Comparison of ENCODE assay signal across 11 mouse cellular contexts in genomic region chr11:5184250-5184649, GRCm38 (mm10). TPM values are rescaled to one million over a fixed set of nuclear protein-coding genes. Genes with fewer than 3 reads are reported as not detected.
A peak's percentile ranks its signal among the peaks of the same experiment; 100 is the strongest.
DNase-seq lines count a peak whose midpoint lies in the region; ATAC-seq lines count a peak whose summit lies in the region.
"Had no signal": no experiment of that assay in that cellular context is flagged by ENCODE, and none has a peak within 500 bp of the region (broad histone marks: within the 10 kb centered on the region; RNA-seq: fewer than 3 reads in every experiment).

No protein-coding gene starts in this region.

- no peak overlapping the region for H3K27ac ChIP-seq in forebrain, embryonic 11.5 days (ENCODE audit: low read depth, low read length)
- no peak overlapping the region for H3K27ac ChIP-seq in intestine, embryonic 16.5 days (ENCODE audit: low read length)
- H3K27ac ChIP-seq: liver, embryonic 15.5 days had no signal

- WGBS in forebrain, embryonic 11.5 days: 22% methylated on average over 9 of the region's 9 CpGs
- WGBS in intestine, embryonic 16.5 days: 34% methylated on average over 9 of the region's 9 CpGs

- H3K4me2 ChIP-seq in forebrain, embryonic 11.5 days (ENCODE audit: low read depth, low read length, severe bottlenecking): no peak overlapping the region
- no peak overlapping the region for H3K4me2 ChIP-seq in intestine, embryonic 16.5 days (ENCODE audit: low read depth, low read length)
- H3K4me2 ChIP-seq: liver, embryonic 15.5 days had no signal

- H3K9me3 ChIP-seq in forebrain, embryonic 11.5 days (ENCODE audit: control insufficient read depth, low read length): no peaks in the 10 kb centered on the region
- no peaks in the 10 kb centered on the region for H3K9me3 ChIP-seq in intestine, embryonic 16.5 days (ENCODE audit: control insufficient read depth, low read length)
- H3K9me3 ChIP-seq: liver, embryonic 15.5 days had no signal

- H3K4me3 ChIP-seq in forebrain, embryonic 11.5 days (ENCODE audit: low read depth, low read length): no peak overlapping the region
- H3K4me3 ChIP-seq in intestine, embryonic 16.5 days (ENCODE audit: low read length): no peak overlapping the region
- H3K4me3 ChIP-seq: liver, embryonic 15.5 days had no signal

- H3K27me3 ChIP-seq in forebrain, embryonic 11.5 days (ENCODE audit: control insufficient read depth, insufficient read depth, low read length): no peaks in the 10 kb centered on the region
- H3K27me3 ChIP-seq in intestine, embryonic 16.5 days (replicated peaks; ENCODE audit: control insufficient read depth, insufficient read depth, low read length): no peaks in the 10 kb centered on the region
- H3K27me3 ChIP-seq: liver, embryonic 15.5 days had no signal

- no peak overlapping the region for H3K9ac ChIP-seq in forebrain, embryonic 11.5 days (ENCODE audit: low read length)
- no peak overlapping the region for H3K9ac ChIP-seq in intestine, embryonic 16.5 days (ENCODE audit: low read depth, low read length)
- H3K9ac ChIP-seq: liver, embryonic 15.5 days had no signal

- H3K36me3 ChIP-seq in forebrain, embryonic 11.5 days (ENCODE audit: control insufficient read depth, insufficient read depth, low read length): no peaks in the 10 kb centered on the region
- H3K36me3 ChIP-seq in intestine, embryonic 16.5 days (ENCODE audit: control insufficient read depth, insufficient read depth, low read length): no peaks in the 10 kb centered on the region
- H3K36me3 ChIP-seq: liver, embryonic 15.5 days had no signal

- 0 out of 2 replicates have a peak, but pooled peaks have one; percentile 15 for ATAC-seq in forebrain, embryonic 11.5 days (replicated peaks; ENCODE audit: low FRiP score)
- peak; percentile 30; the same call in 1 of the 2 replicates for ATAC-seq in intestine, embryonic 16.5 days

- H3K4me1 ChIP-seq in forebrain, embryonic 11.5 days (replicated peaks; ENCODE audit: control insufficient read depth, insufficient read depth, low read length): peaks cover 6% of the 10 kb centered on the region; the same call in 1 of the 2 replicates
- peaks cover 8% of the 10 kb centered on the region; the same call in 1 of the 2 replicates for H3K4me1 ChIP-seq in intestine, embryonic 16.5 days (ENCODE audit: control insufficient read depth, insufficient read depth, low read length)
- H3K4me1 ChIP-seq: liver, embryonic 15.5 days had no signal

- DNase-seq in thymus, postnatal 14 days: peak; percentile 43
- DNase-seq in thymus, postnatal 0 days (ENCODE audit: low spot score): no peak
- peak; percentile 69 for DNase-seq in forebrain, embryonic 11.5 days (ENCODE audit: low spot score)
- DNase-seq in liver: no peak
- DNase-seq in left cerebral cortex, adult 11 months (ENCODE audit: low spot score): no peak
- DNase-seq in urinary bladder, postnatal 10 days (ENCODE audit: low spot score): no peak
- DNase-seq: heart, adult 11 months; kidney, adult 2 months; right cerebral cortex, postnatal 4 days had no signal

RNA-seq across cellular contexts. Expression of gene Emid1, which starts 32.2 kb away (rescaled TPM):
- polyA plus RNA-seq in thymus, postnatal 0 days (2015; fragmentation: Nextera tagmentation; extraction: Ambion mirVana): 46.1 and 51.0 TPM in 2 replicates
- polyA plus RNA-seq in forebrain, embryonic 11.5 days (2014; fragmentation: Nextera tagmentation; extraction: Ambion mirVana): 22.2 TPM in 2 replicates
- polyA plus RNA-seq in intestine, embryonic 16.5 days (2015; fragmentation: Nextera tagmentation; extraction: Ambion mirVana): 112 and 120 TPM in 2 replicates

Comparison
In these comparisons a context has a peak if more than half of its experiments do, and no peak if none do; other contexts are left out.
1. DNase-seq: peak in thymus, postnatal 14 days (single experiment) and forebrain, embryonic 11.5 days (single experiment); none in thymus, postnatal 0 days (single experiment), liver (single experiment), left cerebral cortex, adult 11 months (single experiment) and urinary bladder, postnatal 10 days (single experiment).